Mouse (Mus musculus): ENCODE measurements around the gene Atg101.
A peak's percentile ranks its signal among the peaks of the same experiment; 100 is the strongest.

Gene Atg101

DNA sequence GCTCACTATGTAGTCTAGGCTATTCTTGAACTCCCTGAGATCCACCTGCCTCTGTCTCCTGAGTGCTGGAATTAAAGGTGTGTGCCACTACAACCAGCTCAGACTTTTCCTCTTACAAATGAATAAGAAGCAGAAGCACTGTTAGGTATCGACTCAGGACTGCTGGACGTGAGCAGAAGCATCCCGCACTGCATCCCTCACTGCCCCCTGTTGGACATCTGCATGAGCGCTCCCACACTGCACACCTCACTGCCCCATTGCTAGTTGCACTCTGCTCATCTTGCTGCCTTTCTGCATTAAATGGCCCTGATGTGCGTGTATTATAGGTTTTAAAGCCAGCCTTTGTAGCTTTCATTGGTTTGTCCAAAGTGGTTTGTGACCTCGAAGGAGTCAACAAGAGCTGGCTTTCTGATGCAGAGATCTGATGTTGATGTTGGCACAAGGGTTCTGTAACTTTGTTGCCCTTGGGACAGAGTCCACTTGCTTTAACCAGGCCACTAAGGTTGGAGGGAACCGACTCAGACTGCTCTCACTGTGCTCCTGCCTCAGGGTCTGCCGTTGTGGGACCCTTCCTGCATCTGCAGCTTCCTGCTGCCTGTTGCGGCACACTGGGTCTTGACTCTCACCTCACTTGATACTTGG is 2.2 kb downstream of the Atg101 start:
- no peak for DNase-seq

DNA sequence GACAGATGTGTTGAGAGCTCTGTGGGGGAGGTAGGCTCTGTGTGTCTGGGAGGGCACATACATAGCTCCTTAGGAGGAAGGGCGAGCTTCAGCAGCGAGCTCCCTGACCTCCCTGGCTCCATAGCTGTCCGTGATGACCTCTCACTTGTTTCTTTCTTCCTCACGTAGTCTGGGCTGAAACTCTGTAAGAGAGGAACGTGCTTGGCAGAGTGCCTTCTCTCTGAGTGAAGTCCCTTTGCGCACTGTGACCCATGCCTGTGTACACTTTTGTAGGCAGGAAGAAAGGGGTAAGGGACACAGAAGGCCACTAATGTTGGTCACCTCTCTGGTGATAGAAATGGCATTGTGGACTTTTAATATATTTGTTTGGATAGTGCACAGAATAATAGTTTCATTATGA is 3.3 kb downstream of the Atg101 start:
- no peak for DNase-seq

DNA sequence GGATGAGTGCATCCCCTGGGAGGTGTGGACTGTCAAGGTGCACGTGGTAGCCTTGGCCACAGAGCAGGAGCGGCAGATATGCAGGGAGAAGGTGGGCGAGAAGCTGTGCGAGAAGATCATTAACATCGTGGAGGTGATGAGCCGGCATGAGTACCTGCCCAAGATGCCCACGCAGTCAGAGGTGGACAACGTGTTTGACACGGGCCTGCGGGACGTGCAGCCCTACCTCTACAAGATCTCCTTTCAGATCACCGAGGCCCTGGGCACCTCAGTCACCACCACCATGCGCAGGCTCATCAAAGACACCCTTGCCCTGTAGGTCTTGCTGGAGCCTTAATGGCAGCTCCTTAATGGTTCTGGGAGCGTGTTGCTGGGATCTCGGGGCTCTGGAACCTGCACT is 6.3 kb downstream of the Atg101 start:
- DNase-seq, result no peak

DNA sequence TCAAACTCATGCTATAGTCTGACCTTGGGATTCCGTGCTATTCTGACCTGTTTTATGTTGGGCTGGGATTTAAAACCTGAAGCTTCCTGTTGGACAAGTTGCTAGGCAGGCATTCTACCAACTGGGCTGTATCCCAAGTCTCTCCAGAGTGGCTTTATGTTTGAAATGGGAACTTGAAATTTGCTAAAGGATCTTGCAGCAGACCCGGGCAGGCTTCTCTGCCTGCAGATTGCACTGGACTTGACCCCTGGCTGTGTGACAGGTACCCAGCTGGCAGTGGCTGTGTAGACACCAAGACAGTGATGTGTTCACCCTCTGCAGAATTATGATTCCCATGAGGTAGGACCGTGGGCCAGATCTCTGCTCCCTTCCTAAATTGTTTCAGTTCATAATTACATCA is 7.9 kb downstream of the Atg101 start:
- peak in 1 of 2 experiments; percentile 67 for DNase-seq

DNA sequence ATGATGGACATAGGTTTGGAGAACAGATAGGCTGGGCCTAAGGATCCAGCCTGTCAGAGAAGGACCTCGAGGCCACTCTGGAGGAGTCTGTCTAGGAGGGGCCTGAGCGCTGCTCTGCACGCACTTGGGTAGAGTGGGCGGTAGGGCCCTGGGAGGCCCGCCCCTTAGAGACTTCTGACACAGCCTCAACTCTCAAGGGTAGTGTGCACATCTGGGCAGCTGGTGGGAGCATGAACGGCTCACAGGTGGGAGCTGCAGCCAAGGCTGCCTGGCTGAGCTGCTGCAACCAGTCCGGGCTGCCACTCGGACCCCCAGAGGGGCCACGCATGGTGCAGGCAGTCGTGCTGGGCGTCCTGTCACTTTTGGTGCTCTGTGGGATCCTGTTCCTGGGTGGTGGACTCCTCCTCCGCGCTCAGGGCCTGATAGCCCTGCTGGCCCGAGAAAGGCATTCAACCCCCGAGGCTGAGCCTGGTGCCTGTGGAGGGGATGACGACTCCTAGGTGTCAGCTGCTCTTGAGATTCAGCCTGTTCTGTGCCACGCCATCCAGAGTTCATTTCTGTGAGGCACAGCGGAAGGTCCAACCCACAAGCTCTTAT is 9.1 kb downstream of the Atg101 start, which contains the start of gene 6030408B16Rik:
Gene 6030408B16Rik, plus strand, starts transcription at position 188 of the 597 bp plus-strand sequence.
- DNase-seq, result peak in 1 of 2 experiments; percentile 67

DNA sequence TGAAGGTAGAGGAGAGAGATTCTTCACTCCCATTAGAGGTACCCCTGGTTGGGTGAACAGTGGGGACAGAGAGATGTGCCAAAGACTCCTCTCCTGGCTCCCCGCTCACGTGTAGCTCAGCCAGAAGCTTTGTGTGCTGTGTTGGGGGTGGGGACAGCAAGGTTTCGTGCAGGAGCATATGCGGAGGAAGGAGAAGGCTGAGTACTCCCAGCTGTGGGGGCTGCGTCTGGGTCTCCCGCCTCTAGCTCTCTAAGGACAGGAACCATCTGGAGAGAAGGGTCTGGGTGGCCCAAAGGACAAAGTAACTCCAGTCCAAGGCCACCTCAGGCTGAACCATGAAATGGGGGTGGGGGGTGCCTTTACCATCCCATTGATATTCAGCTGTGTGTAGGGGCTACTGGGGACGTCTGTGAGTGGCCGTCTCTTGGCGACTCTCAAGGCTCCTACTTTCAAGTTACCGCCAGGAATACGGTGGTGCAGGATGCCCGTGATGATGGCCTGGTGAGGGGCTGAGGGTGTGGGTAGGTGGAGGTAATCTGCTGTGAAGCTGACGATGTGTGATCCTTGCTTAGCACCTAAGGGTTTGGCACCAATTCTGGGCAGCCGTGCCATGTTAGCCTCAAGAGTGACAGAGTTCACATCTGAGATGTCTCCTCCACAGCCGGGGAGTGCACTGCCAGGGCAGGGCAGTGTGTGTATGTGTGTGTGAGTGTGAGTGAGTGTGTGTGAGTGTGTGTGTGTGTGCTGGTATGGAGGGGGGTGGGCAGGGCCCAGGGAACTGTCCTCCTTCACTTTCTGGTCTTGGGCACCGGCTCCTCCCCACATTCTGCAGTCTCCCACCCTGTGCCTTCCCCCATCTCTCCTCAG is 10.2 kb downstream of the Atg101 start:
- peak; percentile 51 to 86 for DNase-seq

DNA sequence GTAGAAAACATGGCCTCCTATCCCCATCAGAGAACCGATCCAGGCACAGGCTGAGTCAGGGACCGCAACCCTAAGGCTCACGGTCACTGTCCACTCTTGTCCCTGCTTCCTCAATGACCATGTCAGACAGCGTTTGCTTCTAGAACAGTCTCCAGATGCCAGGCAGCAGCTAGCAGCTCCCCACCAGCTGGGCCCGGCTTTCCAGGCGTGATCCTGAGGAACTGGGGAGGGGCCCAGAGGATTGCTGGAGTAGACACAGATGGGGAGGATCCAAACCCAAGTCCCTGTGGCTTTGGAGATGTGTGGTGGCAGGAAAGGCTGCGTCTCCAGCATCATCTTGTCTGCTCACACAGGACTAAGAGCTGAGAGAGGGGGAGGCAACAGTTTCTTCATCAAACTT is 11.0 kb downstream of the Atg101 start:
- peak; percentile 58 to 89 for DNase-seq

DNA sequence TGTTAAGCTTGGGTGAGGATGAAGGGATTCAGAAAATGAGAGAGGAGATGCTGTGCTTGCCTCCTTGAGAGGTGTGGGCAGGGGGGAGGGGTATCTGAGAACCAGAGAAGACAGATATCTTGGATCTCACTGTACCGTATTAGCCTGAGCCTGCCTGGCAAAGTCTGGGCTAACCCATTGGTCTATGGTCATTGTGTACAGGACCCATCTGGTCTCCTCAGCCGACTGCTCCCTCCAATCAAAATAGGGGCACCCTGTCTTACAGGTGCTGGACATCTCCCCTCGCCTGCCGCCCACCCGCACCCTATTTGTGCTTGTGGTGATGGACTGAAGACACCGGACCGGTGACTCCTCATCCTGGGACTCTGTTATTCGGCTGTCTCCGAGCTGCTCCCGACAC is 11.5 kb downstream of the Atg101 start:
- DNase-seq, result no peak

DNA sequence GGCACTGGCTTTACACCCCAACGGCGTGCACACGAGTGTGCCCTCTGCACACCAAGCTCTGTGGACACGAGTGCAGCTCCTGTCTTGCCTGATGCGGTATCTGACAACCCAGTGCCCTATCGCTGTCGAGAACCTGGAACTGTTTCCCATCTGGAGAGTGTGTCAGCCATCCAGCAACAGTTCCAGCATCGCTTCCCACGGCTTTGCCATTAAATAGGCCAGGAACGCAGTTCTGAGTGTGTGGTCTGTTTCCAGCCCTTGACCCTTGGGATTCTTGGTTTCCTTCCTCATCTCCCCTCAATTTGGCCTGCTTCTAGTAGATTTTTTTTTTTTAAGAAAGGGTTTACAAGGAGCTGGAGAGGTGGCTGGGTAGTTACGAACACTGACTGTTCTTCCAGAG is 12.0 kb downstream of the Atg101 start:
- no peak for DNase-seq

DNA sequence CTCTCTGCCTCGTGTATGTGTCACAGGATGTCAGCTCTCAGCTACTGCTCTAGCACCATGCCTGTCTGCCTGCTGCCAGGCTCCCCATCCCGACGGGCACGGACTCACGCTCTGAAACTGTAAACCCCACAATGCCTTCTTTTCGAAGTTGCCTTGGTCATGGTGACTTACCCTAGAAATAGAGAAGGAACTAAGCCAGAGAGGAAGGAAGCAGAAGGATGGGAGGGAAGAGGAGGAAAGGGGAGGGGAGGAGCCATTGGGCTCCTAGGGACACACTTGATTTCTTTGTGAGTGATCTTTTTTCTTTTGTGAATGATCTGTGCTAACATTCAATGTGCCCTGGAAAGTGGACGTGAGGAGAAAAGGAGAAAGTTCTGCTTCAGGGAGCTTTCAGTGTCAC is 13.9 kb downstream of the Atg101 start:
- DNase-seq, result no peak

DNA sequence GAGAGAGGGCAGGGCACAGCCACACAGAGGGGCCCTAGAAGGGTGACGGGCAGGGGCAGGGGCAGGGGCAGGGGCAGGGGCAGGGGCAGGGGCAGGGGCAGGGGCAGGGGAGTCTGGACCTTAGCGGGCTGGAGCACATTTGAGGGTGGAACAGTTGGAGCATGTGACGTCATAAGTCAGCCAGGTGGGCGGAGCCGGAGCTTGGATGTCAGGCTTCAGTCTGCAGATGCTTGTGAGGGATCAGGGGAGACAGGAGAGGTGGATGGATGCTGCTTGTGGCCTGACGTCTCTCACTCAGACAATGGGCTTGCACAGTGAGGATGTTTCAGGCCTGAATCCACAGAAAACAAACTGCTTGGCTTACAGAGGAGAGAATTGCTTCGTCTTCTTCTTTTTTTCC is 14.5 kb downstream of the Atg101 start:
- DNase-seq, result no peak

DNA sequence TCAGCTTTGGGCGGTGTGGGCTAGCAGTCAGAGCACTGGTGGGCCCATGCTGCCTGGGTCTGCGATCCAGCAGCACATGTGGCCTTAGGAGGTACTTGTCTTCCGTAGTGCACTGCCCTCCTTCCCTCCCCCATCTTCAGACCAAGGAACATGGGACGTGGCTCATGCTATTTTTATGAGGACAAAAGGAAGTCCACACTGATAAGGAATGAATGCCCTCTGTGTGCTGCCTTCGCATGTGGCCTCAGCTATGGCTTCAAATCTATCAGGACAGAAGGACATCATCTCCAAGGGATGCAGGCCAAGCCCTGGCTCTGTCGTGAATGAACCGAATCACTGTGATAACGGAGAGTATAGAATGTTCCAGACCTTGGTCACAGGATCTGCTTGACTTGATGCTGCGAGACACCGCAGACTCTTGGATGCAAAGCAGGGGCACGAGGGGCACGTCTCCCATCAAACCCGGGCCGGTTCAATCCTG is 15.4 kb downstream of the Atg101 start:
- no peak for DNase-seq

DNA sequence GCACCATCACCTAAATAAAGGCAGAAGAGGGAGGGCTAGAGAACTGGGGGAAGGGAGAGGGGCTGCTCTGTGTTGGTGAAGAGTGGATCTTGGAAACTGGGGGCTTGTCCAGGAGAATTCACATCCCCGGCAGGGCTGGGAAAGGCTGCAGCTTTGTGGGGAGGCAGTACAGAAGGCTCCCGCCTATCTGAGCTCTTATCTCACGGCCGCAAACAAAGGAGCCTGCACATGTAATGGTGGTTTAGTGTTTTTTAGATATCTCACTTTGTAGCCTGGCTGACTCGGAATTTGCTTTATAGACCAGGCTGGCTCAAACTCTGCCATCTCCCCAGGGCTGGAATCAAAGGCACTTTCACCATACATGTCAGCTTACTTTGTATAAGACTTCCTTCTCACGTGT is 16.1 kb downstream of the Atg101 start:
- DNase-seq, result no peak

DNA sequence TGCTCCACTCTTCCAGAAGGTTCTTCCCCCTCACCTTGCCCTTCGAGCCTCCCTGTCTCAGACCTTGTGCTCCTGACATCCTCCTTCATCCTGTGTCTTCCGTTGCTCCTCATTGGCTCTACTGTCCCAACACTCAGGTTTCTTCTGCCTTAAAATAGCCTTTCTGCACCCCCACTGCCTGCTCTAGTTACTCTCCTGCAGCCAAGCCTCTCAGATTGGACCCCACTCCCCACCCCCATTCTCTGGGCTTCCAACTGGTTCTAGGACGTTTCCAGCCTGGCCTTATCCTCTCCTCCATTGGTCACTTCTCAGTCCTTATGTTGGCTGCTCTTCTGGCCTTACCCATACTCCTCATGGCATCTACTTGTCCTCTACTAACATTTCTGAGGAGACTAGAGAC is 18.1 kb downstream of the Atg101 start:
- DNase-seq, result no peak

DNA sequence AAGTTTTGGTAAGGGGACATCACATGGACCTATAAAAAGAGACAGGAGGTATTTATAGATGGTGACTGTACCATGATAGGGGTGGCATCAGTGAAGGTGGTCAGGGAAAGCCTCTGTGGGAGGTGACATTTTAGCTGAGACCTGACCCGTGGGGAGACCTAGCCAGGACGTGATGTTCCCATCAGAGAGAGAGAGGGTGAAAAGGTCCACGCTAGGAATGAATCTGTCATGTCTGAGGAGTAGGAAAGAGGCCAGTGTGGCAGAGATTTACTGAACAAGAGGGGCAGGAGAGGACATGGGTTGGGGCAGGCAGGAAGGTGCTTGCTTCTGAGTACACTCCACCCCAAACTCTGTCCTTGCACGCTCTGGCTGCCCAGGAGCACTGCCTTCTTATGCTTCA is 19.8 kb downstream of the Atg101 start:
- DNase-seq, result no peak

DNA sequence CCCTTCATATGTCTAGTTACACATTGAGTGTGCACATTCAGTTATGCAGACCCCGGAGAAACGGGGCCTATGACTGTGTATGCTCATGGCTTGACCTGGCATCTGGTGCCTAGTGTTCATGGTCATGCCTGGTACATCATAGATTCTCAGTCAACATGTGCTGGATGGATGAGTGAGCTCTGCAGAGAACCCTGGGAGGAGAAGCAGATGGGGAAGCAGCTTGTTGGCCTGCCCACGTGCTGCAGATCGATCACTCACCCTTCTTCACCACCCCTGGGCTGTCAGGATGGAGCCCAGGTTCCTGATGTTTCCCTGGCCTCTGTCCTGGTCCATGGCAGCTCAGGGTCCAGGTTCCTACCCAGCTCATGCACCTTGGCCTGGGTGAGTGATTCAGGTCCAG is 22.4 kb downstream of the Atg101 start:
- no peak for DNase-seq

DNA sequence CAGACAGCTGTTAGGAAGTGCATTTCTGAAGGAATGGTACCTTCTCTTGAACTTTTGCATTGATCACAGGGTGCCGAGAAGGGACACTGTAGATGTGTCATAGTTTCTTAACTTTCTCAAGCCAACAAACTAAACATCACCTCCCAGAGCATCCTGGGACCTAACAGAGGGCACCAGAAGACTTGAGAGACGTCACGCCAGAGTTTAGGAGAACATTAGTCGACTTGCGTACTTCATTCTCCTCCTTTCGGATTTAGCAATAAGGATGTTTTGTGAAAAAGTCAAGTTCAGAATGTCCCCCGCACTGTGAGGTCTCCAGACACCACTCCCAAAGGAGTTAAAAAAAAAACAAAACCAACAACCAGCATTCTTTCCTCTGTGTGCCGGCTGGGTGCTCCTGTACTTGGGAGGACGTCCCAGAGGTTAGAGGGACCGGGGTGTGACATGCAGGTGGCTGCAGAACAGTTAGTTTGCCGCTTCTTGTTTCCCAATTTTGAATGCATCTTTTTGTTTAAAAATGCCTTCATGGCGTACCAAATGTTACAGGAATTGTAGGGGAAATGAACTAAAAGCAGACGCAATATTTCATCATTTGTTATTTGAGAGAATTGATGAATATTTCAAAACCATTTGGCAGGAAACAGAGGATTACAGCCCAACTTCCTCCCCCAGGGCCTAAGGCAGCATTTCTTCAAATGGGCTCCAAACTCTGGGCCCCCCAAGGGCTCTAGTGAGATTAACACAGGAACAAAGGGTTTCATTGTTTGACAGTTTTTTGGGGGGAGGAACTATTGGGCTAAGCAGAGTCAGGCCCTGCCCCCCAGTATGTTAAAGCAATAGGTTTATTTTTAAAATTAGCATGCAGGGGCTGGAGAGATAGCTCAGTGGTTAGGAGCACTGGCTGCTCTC is 24.6 kb downstream of the Atg101 start:
- DNase-seq, result no peak

DNA sequence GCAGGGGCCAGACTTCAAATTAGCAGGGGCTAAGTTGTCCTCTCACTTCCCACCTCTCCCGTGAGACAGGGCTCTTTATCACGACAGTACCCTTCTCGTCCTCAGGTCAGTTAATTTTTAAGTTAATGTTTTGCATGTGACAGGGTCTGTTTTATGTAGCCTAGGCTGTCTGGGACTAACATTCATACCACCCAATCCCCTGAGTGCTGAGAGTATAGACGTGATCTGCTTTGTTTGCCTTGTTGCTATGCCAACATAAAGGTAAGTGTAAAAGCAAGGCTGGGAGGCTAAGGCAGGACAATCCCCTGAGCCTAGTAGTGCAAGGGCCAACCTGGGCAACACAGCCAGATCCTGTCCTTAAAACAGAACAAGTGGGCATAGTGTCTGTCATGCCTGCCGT is 25.4 kb downstream of the Atg101 start:
- DNase-seq, result no peak

DNA sequence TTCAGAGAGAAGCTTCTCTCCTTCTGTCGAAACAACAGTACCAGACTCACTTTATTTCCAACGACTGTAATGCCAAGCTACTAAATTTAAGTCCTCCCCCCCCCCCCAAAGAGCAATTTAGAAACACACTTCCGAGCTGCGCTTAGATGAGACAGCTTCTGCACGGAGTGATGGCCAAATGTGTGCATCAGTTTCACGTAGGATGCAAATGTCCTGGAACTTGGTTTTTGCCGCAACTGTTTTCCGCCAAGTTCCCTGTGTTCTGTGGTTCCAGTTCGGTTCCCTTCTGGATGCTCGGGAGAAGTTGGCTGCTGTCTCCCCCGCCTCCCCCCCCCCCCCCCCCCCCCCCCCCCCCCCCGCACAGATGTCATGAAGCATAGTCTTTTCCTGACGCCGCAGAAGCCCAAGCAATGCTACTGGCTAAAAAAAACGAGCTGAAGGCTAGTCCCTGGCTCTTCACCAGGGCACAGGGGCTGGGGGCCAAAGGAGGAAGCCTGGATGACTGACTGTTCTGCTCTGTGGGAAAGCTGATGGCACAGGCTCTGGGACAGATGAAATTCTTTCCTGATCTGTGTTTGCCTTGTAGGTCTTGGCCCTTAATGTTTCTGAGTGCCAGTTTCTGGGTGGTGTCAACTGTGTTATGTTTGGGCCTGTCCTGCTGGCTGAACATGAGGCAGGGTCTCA is 27.2 kb downstream of the Atg101 start:
- no peak for DNase-seq

DNA sequence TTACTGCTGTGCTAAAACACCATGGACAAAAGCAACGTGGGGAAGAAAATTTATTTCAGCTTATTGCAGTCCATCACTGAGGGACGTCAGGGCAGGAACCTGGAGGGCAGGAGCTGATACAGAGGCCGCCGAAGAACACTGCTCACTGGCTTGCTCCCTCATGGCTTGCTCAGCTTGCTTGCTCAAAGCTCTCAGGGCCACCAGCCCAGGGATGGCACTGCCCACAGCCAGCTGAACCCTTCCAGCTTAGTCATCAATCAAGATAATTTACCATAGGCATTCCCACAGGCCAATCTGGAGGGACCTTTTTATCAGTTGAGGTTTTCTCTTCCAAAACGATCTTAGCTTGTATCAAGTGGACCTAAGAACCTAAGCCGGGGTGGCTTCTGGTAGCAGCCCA is 27.9 kb downstream of the Atg101 start:
- no peak for DNase-seq

DNA sequence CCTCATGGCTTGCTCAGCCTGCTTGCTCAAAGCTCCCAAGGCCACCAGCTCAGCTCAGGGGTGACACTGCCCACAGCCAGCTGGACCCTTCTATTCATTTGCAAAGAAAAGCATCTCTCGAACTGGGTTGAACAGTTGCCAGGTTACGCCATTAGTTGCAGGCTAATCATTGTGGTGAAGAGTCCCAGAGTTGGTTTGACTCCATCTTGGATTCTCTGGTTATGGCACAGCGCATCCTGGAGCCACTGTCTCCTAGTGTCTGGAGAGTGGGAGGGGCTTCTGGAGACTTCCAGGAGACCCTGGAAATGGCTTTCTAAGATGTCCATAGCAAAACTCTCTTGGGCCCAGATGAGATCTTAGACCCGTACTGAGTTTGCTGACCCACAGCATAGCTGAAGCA is 31.3 kb downstream of the Atg101 start:
- DNase-seq, result no peak

DNA sequence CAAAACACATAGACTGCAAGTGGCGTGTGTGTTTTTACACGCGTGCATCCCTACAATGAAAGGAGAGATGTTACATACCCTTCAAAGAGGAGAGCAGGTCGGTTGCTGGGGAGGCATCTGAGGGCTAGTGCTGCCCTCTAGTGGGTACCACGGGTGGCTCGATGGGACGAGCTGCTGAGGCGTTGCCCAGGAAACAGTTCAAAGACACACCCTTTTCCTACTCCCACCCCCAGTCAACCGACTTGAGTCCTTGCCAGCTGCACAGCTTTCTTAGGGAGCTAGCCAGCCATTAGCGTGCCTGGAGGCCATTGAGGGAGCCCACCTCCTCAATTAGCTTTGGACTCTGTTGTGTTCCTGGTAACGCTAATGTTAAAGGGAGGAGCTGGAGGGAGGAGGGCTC is 31.8 kb downstream of the Atg101 start:
- DNase-seq, result peak; percentile 94
